Mouse (Mus musculus): ENCODE measurements around the gene Limk2.

Gene Limk2

DNA sequence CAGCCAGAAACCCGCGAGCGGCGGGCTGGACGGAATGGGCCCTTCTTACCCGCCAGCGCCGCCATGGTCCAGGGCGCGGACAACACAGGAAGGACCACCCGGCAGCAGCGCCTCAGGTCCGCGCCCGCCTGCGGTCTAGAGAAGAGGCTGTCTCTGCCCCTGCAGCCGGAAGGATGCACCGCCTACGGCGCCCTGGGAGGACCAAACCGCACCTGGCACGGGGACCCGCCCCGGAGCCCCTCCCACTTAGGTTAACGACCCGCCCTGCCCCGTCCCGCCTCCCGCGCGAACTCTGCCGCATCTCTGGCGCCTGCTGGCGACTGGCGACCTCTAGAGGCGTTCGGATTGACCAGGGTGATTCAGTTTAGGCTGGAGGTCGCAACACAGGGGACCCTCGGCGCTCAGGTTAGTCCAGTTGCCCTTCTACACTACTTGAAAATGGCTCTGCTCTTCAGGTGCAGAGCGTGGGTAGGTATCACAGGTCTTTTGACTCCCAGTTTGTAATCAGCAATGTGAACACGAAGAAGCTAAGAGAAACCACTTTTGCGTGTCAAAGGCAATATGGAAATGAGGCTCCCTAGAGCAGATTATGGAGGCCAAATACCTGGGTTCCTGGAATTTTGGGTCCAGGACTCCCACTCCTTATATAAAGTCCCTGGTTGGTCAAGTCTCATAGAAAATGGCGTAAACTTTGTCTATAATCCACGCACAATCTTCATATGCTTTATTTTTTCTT, at the start of gene Limk2:
Gene Limk2, minus strand, starts transcription at position 193 of the 736 bp plus-strand sequence.
- in situ Hi-C loops (cut with MboI, MseI), result no loop called here

DNA sequence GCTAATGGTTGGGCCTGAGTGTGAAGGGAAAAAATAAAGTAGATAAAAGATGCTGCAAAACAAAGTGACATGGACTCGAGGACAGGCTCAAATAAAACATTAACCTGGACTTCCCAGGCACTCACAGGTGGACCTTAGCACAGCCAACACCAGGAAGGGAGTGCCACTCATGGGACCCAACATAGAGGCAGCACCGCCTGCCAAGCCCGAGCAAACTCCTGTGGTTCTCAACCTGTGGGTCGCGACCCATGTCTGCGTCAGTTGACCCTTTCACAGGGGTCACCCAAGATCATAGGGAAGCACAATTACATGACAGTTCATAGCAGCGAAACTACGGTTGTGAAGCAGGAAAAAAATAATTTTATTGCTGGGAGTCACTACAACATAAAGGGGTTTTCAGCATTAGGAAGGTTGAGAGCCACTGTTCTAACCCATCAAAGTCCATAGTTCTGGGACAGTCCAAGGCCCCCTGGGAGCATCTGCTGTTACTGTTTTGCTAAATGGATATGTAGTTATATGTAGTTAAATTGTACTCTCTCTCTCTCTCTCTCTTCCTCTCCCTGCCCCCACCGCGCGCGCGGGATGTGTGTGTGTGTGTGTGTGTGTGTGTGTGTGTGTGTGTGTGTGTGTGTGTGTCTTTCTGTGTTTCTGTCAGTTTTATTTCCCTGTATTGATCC, 49.6 kb upstream of the Limk2 start:
- in situ Hi-C loops (cut with MboI, MseI), result no loop called here

DNA sequence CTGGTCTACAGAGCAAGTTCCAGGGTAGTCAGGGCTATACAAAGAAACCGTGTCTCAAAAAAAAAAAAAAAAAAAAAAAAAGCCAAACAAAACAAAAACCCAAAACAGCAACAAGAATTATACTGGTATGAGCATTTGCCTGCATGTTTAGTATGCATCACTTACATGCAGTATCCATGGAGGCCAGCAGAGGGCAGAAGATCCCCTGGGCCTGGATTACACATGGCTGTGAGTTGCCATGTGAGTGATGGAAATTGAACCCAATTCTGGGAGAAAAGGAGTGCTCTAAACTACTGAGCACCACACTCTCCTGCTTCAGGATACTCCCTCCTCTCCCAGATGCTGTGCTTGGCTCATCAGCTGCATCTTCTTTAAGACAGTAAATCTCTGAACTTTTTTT, 47.4 kb upstream of the Limk2 start:
- in situ Hi-C loops (cut with MboI, MseI), result no loop called here

DNA sequence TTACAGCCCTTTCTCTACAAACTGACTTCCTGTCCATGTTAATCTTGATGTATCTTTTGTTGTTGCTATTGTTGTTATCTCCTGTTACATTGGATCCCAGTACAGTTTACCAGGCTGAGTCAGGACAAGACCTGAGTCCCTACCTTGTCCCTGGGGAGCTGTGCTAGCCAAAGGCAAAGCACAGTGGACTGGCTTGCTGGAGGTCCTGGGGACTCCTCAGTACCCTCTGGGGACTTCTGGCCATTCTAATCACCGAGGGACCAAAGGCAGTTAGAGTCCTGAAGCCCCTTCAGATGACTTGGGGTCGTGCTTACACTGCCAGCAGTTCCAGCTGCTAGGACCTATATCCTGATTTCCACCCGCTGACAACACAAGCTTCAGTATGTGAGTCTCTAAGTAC, 45.5 kb upstream of the Limk2 start:
- in situ Hi-C loops (cut with MboI, MseI), result no loop called here

DNA sequence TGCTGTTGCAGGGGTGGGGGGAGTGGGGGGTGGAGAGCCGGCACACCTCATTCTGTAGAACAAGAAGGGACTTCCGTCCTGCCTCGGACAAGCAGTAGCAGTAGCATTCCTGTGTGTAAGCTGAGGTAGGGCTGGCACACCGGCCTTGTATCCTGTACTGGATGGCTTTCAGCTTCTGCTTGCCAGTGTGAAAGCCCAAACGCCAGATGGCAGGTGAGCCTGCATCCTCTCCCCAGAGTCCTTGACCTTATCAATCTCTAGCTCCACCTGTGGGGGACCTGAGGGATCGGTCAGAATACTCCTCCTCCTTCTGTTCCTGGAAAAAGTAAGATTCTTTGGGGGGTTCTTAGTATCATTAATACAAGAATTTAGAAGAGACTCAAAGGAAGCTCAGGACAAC, 44.5 kb upstream of the Limk2 start:
- in situ Hi-C loops (cut with MboI, MseI), result no loop called here

DNA sequence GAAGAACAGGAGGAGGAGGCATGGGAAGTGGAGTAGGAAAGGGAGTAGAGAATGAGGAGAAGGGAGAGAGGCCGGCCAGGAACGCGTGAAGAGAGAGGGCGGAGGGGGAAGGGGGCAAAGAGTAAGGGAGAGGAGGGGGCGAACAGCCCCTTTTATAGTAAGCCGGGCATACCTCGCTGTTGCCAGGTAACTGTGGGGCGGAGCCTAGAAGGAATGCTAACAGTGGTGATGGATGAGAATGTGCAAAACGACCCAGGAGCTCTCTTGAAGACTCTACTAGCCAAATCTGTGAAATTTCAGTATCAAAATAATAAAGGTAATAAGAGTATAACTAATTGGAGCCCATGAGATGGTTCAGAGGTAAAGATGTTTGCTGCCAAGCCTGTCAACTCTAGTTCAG, 43.8 kb upstream of the Limk2 start:
- in situ Hi-C loops (cut with MboI, MseI), result no loop called here

DNA sequence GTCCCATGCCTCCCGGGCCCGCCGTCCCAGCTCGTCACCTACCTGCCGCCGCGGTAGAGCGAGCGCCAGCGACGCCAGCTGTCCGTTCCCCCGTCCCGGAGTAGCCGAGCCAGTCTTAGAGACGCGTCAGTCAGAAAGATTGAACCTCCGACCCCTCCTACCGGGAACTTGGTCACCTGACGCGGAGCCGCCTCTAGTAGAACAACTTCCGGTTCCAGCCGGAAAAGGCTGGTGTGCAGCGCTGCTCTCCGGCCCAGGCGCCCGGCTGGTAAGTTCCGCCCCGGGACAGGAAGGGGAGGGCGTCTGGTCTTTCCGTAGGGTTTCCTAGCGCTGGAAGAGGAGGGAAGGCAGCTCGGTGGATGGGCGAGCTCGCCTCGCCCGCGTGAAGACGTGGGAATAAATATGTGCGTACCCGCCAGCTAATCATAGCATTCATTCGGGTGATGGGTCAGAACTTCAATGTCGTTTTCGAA, 43.2 kb upstream of the Limk2 start, which contains the start of gene Rnf185:
Gene Rnf185, minus strand, starts transcription at position 197 of the 473 bp plus-strand sequence.
- in situ Hi-C loops (cut with MboI, MseI), result no loop called here

DNA sequence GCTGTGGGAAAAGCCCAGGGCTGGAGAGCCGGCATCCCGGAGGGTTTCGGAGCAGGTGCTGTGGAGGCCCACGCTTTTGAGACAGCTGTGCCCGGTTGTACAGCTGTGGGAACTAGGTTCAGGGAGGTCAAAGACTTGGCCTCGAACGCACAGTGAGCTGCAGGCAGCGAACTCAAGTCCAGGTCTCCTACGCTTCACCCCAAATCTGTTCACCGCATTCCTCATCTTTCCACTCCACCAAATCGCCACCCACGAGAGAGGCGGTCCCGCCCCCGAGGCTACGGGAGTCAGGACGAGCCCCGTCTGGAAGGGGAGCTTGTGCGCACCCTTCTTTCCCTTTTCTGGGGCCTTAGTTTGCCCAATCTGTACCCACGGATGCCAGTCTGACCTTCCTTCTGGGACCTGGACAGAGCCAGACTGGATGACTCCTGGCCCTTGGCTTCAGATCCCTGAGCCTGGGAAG, 42.7 kb upstream of the Limk2 start:
- in situ Hi-C loops (cut with MboI, MseI), result no loop called here

DNA sequence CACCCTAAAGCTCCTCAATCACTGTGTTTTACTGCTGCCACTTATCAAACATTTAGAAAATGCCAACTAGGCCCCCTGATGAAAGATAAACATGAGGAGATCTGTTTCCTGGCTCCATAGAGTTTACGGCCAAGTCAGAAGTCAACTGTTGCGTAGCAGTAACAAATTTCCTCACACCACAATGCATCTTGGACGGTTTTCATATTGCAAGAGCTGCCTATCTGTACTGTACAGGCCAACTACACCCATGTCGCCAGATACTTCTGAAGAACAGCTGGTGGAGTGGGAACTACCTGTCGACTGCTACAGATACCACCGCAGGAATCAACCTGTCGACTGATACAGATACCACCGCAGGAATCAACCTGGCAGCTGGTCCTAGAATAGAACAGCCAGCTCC, 35.9 kb upstream of the Limk2 start:
- in situ Hi-C loops (cut with MboI, MseI), result no loop called here

DNA sequence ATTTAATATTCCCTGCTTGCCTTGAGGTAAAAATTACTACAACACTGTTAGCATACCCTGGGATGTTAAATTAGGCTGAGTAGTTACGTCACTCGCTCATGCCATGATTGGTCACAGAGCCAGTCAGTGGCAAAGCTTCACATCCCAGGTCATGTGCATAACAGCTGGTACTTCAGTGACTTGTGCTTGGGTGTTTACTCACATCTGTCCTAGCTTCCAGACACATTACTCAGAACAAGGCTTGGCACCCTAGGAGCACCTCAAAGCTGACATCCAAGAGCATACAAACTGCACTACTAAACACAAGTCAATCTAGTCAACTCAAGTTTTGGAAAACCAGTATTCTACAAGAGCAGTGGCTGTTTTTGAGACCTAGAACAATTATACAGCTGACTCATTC, 34.1 kb upstream of the Limk2 start:
- in situ Hi-C loops (cut with MboI, MseI), result no loop called here

DNA sequence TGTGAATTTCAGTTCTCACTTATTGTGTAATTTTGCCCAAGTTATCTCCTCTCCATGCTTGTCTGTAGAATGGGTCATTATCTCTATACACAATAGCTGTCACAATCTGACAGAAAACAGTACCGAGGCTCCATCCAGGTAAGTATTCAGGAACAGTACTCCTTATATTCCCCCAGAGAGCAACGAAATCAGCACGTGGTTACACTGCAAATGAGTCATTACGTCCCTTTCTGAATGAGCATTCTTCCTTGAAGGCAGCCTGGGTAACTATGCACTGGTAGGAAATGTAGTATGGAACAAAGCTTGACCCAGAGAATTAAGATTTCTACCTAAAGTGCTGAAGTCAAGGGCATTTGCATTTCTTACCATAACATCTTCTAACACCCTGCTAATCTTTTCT, 33.7 kb upstream of the Limk2 start:
- in situ Hi-C loops (cut with MboI, MseI), result no loop called here

DNA sequence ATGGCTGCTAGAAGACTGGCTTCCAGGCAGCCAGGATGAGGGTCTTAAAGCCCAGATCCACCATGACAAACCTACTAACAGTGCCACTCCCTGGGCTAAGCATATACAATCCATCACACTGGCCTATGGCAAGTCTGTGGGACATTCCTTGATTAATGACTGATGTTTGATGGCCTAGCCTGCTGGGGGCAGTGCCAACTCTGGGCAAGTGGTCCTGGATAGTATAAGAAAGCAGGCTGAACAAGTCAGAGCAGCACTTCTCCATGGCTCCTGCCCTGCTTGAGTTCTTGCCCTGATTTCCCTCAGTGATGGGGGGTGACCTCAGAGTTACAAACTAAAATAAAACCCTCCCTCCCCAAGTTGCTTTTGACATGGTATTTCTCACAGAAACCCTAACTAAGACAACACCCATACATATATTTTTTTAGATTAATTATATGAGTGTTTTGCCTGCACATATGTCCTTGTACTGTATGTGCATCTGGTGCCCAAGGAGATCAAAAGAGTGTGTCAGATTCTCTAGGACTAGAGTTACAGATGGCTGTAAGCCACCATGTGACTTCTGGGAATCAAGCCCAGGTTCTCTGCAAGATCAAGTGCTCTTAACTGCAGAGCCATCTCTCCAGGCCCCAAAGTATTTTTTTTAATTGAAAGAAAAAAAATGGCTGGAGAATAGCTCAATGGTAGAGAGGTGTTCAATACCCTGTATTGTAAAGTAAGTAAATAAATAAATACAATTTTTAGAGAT, 32.9 kb upstream of the Limk2 start:
- in situ Hi-C loops (cut with MboI, MseI), result no loop called here

DNA sequence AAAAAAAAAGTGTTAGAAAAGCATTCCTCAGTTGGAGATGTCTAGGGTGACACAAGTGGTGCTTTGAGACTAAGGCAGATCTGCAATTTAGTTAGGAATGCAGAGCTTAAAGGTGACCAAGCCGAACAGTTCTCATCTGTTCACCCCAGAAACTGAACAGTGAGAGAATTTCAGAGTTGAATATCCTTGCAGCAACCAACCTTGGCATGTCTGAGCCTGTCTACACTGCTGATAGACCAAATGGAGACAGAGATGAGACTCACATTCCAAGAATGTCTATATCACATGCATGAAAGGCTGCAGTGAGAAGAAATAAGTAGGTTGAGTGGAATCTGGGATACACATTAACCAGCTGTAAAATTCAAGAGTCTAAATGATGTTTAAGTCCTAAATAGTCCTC, 28.6 kb upstream of the Limk2 start:
- in situ Hi-C loops (cut with MboI, MseI), result no loop called here

DNA sequence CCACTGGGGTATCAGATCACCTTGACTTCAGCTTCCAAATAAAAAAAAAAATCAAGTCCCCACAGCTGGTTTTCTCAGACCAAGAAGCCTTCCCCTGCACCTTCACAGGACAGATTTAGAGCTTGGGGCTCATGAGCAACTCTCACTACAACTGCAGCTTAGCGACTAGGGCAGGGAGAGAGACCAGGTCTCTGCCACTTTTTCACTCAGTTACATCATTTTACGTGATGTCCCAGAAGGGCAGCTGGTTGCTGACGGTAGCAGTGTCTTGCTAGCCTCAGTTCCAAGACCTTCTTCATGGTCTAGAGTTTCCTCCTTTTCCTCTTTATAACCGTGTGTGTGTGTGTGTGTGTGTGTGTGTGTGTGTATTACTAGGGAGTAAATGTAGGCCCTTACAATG, 24.8 kb upstream of the Limk2 start:
- in situ Hi-C loops (cut with MboI, MseI), result no loop called here

DNA sequence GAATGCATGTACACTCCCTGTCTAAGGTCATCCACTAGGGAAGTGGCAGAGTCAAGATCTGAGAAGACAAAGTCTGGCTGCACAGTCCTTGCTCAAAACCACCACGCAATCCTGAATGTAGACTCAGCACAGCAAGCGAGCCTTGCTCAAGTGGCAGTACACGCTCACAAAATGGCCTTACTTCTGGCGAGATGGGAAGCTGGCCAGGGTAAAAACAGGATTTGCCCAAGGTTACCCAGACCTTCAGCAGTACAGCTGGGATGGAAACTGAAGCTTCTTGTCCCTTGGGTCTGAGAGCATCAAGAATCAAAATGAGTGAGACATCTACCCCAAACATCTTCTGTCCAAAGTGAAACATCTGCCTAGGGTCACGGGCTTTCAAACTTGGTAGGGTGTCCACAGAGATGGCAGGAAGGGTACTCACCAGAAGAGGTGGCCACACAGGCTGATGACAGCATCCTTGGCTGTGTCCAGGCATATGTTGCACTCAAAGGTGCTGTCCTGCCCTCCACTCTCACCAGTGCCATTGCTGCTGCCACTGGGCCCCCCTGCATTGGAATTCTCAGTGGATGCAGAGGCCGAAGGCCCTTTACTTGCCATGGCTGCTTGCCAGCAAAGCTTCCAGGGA, 23.1 kb upstream of the Limk2 start:
- in situ Hi-C loops (cut with MboI, MseI), result no loop called here

DNA sequence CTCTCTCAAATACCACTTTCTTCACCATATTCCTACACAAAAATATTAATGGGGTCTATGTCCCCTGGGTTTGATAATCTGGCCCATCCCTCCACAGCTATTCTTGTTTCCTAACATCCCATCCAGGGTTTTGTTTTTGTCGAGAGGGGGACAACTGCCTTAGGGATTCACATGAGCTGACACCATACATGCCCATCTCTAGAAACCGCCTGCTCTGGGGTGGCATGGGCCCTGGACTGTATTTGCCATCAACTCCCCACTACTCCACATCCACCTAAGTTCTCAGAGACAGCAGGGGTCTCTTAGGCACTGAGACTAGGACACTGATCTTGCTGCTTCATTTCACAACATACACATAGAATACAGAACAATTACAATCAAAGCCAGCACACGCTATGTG, 22.5 kb upstream of the Limk2 start:
- in situ Hi-C loops (cut with MboI, MseI), result no loop called here

DNA sequence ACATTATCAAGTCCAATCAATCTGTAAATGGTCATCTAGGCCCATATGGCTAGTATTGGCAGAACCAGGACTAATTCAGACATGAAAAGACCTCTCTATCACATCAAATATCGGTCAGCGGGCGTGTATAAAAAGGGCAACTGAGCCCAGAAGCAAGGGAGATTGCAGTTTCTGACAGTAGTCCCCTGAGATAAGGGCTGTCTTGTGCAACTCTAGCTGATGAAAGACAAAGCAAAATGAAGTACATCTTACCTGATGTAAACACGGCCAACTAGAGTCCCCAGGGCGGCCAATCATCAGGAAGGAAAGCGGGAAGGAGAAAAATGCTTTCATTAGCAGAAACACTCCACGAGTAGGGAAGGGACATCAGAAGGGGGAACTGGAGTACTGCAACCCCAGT, 19.6 kb upstream of the Limk2 start:
- in situ Hi-C loops (cut with MboI, MseI), result no loop called here

DNA sequence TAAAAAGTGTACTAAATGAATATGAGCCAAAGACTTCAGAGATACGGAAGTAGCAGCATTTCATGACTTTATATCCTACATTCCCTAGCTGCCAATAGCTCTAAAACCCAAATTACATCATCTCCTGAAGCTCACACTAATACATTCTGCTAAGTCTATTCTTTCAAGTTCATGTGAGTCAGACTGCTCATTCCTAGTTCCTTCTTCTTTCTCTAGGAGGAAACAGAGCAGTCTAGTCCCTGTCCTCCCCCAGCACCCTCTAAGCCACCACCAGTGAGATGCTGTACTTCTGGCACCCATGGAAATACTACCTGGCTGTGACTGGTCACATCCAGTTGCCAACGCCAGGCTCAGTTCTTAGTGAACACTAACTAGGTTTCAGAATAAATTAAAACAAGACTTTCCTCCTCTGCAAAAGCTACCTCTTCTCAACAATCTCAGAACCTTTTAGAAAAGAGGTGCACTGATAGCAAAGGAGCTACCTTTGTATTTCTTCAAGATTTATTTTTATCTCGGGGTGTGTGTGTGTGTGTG, 18.8 kb upstream of the Limk2 start:
- in situ Hi-C loops (cut with MboI, MseI), result no loop called here

DNA sequence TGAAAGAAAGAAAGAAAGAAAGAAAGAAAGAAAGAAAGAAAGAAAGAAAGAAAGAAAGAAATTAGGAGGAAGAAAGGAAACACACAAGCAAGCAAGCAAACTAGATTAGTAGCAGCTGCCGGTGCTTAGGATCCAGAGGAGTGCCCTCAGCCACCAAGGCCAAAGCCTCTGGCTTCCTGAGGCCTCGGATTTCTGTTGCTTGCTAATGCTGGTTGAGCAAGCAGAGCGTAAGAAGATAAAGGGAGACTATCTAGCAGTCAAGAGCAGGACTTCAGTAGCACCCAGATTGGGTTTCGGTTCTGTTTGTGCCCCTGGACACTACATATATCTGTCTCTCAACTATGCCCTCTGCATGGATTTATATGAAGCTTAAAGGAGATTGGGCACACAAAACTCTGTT, 13.3 kb upstream of the Limk2 start:
- in situ Hi-C loops (cut with MboI, MseI), result no loop called here

DNA sequence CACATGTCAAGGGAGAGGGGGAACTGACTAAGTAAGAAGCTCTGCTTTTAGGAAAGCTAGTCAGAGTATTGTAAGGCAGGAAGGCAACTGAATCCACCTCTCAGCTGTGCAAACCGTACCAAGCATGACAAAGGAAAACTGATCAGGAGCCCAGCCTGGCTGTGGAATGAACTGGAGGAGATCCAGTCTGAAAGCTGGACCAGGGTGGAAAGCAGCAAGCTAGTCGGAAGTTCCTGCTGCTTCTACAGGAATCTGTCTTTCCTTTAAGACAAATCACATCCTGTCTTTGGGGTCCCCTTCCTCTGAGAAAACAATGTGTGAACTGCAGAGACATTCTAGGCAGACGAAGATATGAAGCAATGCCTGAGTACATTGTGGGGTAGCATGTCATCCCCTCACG, 9.8 kb upstream of the Limk2 start:
- in situ Hi-C loops (cut with MboI, MseI), result no loop called here

DNA sequence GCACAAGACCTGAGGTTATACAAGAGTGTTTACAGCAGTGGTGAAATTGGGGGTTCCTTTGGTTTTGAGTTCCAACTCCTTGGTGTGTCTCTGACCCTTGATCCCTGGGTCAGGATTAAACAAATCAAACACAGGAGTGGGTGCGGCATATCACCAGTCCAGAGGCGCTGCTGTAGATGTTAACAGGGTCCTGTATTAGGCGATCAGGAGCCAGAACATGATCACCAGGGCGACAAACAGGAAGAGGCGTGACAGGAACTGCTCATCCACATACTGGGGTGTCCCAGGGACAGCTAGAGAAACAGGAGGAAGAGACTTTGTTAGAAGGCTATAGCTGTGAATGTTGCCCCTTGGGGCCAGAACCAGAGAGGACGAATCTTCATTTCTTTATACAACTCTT, 8.8 kb upstream of the Limk2 start:
- in situ Hi-C loops (cut with MboI, MseI), result no loop called here

DNA sequence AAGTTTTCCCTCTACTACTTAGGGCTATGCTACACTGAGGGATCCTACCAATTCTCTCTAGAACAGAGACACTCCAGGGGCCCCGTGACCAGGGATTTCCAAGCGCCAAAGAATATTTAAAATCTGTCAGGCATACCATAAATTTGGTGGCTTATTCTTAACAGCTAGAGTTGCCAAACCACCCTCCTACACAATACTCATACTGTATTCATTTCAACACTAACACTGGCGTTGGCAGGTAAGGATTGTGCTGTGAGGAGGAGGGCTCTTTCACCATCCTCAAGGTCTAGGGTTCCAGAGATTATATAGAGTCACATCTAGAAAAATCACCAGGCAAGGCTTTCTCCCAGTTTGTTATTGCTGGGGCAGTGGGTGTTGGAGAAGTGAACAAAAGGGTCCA, 7.4 kb upstream of the Limk2 start:
- in situ Hi-C loops (cut with MboI, MseI), result no loop called here
